Comparison of ENCODE assay signal across 11 mouse cellular contexts in genomic region chr17:86162672-86163071, GRCm38 (mm10). TPM values are rescaled to one million over a fixed set of nuclear protein-coding genes. Genes with fewer than 3 reads are reported as not detected.
DNase-seq lines count a peak whose midpoint lies in the region; ATAC-seq and TF ChIP-seq lines count a peak whose summit lies in the region.
"Had no signal": no experiment of that assay in that cellular context is flagged by ENCODE, and none has a peak within 500 bp of the region (broad histone marks: within the 10 kb centered on the region; RNA-seq: fewer than 3 reads in every experiment).

No protein-coding gene starts in this region.

- no peak overlapping the region for H3K4me3 ChIP-seq in kidney, embryonic 14.5 days (ENCODE audit: low read length)
- H3K4me3 ChIP-seq in limb, embryonic 10.5 days, result no peak overlapping the region
- no peak overlapping the region for H3K4me3 ChIP-seq in heart, adult 2 months
- H3K4me3 ChIP-seq: forebrain, embryonic 15.5 days; liver, embryonic 15.5 days had no signal

- TF ChIP-seq EP300 in heart, adult 2 months (IDR thresholded peaks at IDR 0.05; ENCODE audit: insufficient read depth, low read depth, low read length), result no peak

- no peaks in the 10 kb centered on the region for H3K4me1 ChIP-seq in kidney, embryonic 14.5 days (ENCODE audit: control insufficient read depth, insufficient read depth, low read length)
- peaks cover 25% of the 10 kb centered on the region for H3K4me1 ChIP-seq in limb, embryonic 10.5 days
- peaks cover 3% of the 10 kb centered on the region; the same call in 1 of the 2 replicates for H3K4me1 ChIP-seq in heart, adult 2 months (ENCODE audit: control insufficient read depth, insufficient read depth, low read length)

- H3K27ac ChIP-seq in kidney, embryonic 14.5 days (ENCODE audit: low read depth, low read length), result no peak overlapping the region
- peak overlapping the region; percentile 28; the same call in 1 of the 2 replicates for H3K27ac ChIP-seq in limb, embryonic 10.5 days
- no peak overlapping the region for H3K27ac ChIP-seq in heart, adult 2 months
- H3K27ac ChIP-seq: forebrain, embryonic 15.5 days; hindbrain, embryonic 14.5 days; liver, embryonic 15.5 days had no signal

- no peaks in the 10 kb centered on the region for H3K27me3 ChIP-seq in kidney, embryonic 14.5 days (ENCODE audit: control insufficient read depth, insufficient read depth, low read length)
- H3K27me3 ChIP-seq in limb, embryonic 10.5 days (ENCODE audit: low read depth, poor library complexity, severe bottlenecking), result no peaks in the 10 kb centered on the region
- H3K27me3 ChIP-seq in heart, adult 2 months (ENCODE audit: control insufficient read depth, insufficient read depth, low read length), result no peaks in the 10 kb centered on the region
- H3K27me3 ChIP-seq: forebrain, embryonic 15.5 days had no signal

- peak; percentile 45 to 47 for DNase-seq in cerebellum, postnatal 14 days
- DNase-seq in cerebellum, adult 18-20 months, result no peak
- DNase-seq in kidney, postnatal 4 days, result peak; percentile 21 to 24
- DNase-seq in R1 (ENCODE audit: low read depth, low spot score) (peak; percentile 76), adipocyte (ENCODE audit: low spot score) (no peak)
- no peak for DNase-seq in limb, embryonic 10.5 days (ENCODE audit: low spot score)
- DNase-seq in heart, adult 2 months, result no peak

- ATAC-seq in kidney, embryonic 14.5 days (ENCODE audit: low FRiP score, low TSS enrichment), result no peak

- H3K4me2 ChIP-seq in kidney, embryonic 14.5 days (replicated peaks; ENCODE audit: low read depth, low read length), result no peak overlapping the region
- H3K4me2 ChIP-seq: forebrain, embryonic 15.5 days; hindbrain, embryonic 14.5 days; liver, embryonic 15.5 days had no signal

- H3K9me3 ChIP-seq in kidney, embryonic 14.5 days (ENCODE audit: control insufficient read depth, low read length), result no peaks in the 10 kb centered on the region
- H3K9me3 ChIP-seq in limb, embryonic 10.5 days (replicated peaks), result no peaks in the 10 kb centered on the region
- H3K9me3 ChIP-seq: forebrain, embryonic 15.5 days; liver, embryonic 15.5 days had no signal

- no peak for TF ChIP-seq POLR2A in heart, adult 2 months (IDR thresholded peaks at IDR 0.05; ENCODE audit: insufficient read depth, low read depth, low read length)

- TF ChIP-seq CTCF in heart, adult 2 months (IDR thresholded peaks at IDR 0.05), result no peak

- WGBS in kidney, embryonic 14.5 days, result 67% methylated on average over 15 of the region's 15 CpGs
- WGBS in limb, embryonic 10.5 days, result 63% methylated on average over 15 of the region's 15 CpGs
- WGBS in heart, adult 2 months, result 82% methylated on average over 15 of the region's 15 CpGs

- no peak overlapping the region for H3K9ac ChIP-seq in kidney, embryonic 14.5 days (ENCODE audit: low read depth, low read length)
- no peak overlapping the region for H3K9ac ChIP-seq in heart, adult 2 months (ENCODE audit: low read depth, low read length)
- H3K9ac ChIP-seq: forebrain, embryonic 15.5 days; hindbrain, embryonic 14.5 days; liver, embryonic 15.5 days had no signal

- intact Hi-C loops in heart, adult 2 months (cut with DNase I), result loop anchor here (1.0 to 5.0 kb wide), 6 partner anchors 52 to 745 kb away; no protein-coding TSS in a partner anchor

- H3K36me3 ChIP-seq in kidney, embryonic 14.5 days (ENCODE audit: control insufficient read depth, insufficient read depth, low read length), result no peaks in the 10 kb centered on the region
- H3K36me3 ChIP-seq in limb, embryonic 10.5 days, result no peaks in the 10 kb centered on the region
- no peaks in the 10 kb centered on the region for H3K36me3 ChIP-seq in heart, adult 2 months (ENCODE audit: control insufficient read depth, insufficient read depth, low read length)
- H3K36me3 ChIP-seq: forebrain, embryonic 15.5 days; liver, embryonic 15.5 days had no signal

- no peaks in the 10 kb centered on the region for H3K79me2 ChIP-seq in heart, adult 2 months (replicated peaks; ENCODE audit: control insufficient read depth, insufficient read depth, low read length)

RNA-seq across cellular contexts. Expression of gene Prkce, which starts 4.9 kb away (rescaled TPM):
- polyA plus RNA-seq in kidney, embryonic 14.5 days (2014; fragmentation: Nextera tagmentation; extraction: Ambion mirVana), result 7.2 and 8.8 TPM in 2 replicates
- polyA plus RNA-seq in limb, embryonic 10.5 days (2016; fragmentation: Nextera tagmentation; extraction: Ambion mirVana), result 4.3 and 4.9 TPM in 2 replicates
- 10 to 100 TPM; 26.0 to 27.3 TPM for total RNA-seq in heart, adult 2 months (2021)
- polyA plus RNA-seq in heart, adult 2 months (2012; rRNA removed), result 6.1 and 8.1 TPM in 2 replicates

RNA-seq across cellular contexts. Expression of gene Srbd1, which starts 17.7 kb away (rescaled TPM):
- polyA plus RNA-seq in kidney, embryonic 14.5 days (2014; fragmentation: Nextera tagmentation; extraction: Ambion mirVana), result 11.6 and 12.7 TPM in 2 replicates
- 22.5 and 24.5 TPM in 2 replicates for polyA plus RNA-seq in limb, embryonic 10.5 days (2016; fragmentation: Nextera tagmentation; extraction: Ambion mirVana)
- 10 to 100 TPM; 12.2 to 12.3 TPM for total RNA-seq in heart, adult 2 months (2021)
- 2.7 and 4.1 TPM in 2 replicates for polyA plus RNA-seq in heart, adult 2 months (2012; rRNA removed)

Comparison
In these comparisons a context has a peak if more than half of its experiments do, and no peak if none do; other contexts are left out.
1. DNase-seq: peak in cerebellum, postnatal 14 days (2 of 2), kidney, postnatal 4 days (2 of 2) and R1 (single experiment); none in cerebellum, adult 18-20 months (0 of 2), limb, embryonic 10.5 days (single experiment), adipocyte (single experiment) and heart, adult 2 months (0 of 2).